Mouse (Mus musculus) embryonic facial prominence, embryonic 14.5 days (tissue): ENCODE results near the gene Flad1. TPM values are rescaled to one million over a fixed set of nuclear protein-coding genes. Genes with fewer than 3 reads are reported as not detected.

ENCODE experiments used
- ATAC-seq: fragments of 200-750 bp; cut with Nextera tagmentation; 2 replicates; pipeline ENCODE4 v1.8.0; 2017; ENCODE audit warnings: low read depth, moderate number of reproducible peaks, moderate TSS enrichment
- DNase-seq: peaks from one replicate; pipeline ENCODE4 v3.0.0-alpha.2; 2015; ENCODE audit warnings: low spot score
- H3K27ac ChIP-seq: fragments of 300-500 bp; sonication (generic); replicated peaks from 2 replicates; pipeline ENCODE4 v1.5.1; 2014; ENCODE audit warnings: low read depth, mild to moderate bottlenecking, low read length, moderate library complexity
- H3K27me3 ChIP-seq: fragments of 300-500 bp; sonication (generic); replicated peaks from 2 replicates; pipeline ENCODE4 v1.6.1; 2014; ENCODE audit warnings: low read length; ENCODE audit not compliant: control insufficient read depth, insufficient read depth
- H3K36me3 ChIP-seq: fragments of 300-500 bp; sonication (generic); 2 replicates; pipeline ENCODE4 v1.6.1; 2014; ENCODE audit warnings: low read length, mixed read lengths; ENCODE audit not compliant: control insufficient read depth, insufficient read depth
- H3K4me1 ChIP-seq: fragments of 300-500 bp; sonication (generic); 2 replicates; pipeline ENCODE4 v1.6.1; 2014; ENCODE audit warnings: antibody characterized with exemption, low read length; ENCODE audit not compliant: control insufficient read depth, insufficient read depth
- H3K4me2 ChIP-seq: fragments of 300-500 bp; sonication (generic); 2 replicates; pipeline ENCODE4 v1.6.1; 2014; ENCODE audit warnings: low read depth, mild to moderate bottlenecking, low read length, moderate library complexity, mixed read lengths
- H3K4me3 ChIP-seq: fragments of 300-500 bp; sonication (generic); 2 replicates; pipeline ENCODE4 v1.5.1; 2014; ENCODE audit warnings: low read depth, mild to moderate bottlenecking, low read length
- H3K9ac ChIP-seq: fragments of 300-500 bp; sonication (generic); 2 replicates; pipeline ENCODE4 v1.6.1; 2014; ENCODE audit warnings: low read depth, mild to moderate bottlenecking, low read length, moderate library complexity, mixed read lengths
- H3K9me3 ChIP-seq: fragments of 300-500 bp; sonication (generic); 2 replicates; pipeline ENCODE4 v1.6.1; 2016; ENCODE audit warnings: low read length; ENCODE audit not compliant: control insufficient read depth
- WGBS: fragments of 180-500 bp; shearing (Covaris S2); extraction: QIAGEN DNeasy Blood & Tissue Kit; methylation state at CpG from one replicate; pipeline ENCODE4 v1.1.7; 2014; 5-methylcytosine and 5-hydroxymethylcytosine counted together
- polyA plus RNA-seq: library from polyadenylated mRNA; unstranded; fragments of >200 nt; fragmentation: Nextera tagmentation; extraction: Ambion mirVana; gene quantifications from 2 replicates; pipeline ENCODE4 v1.2.1, GENCODE M21; 2014

Gene Flad1
- polyA plus RNA-seq, 1 experiment from 2014 or later = 24.8 TPM

DNA sequence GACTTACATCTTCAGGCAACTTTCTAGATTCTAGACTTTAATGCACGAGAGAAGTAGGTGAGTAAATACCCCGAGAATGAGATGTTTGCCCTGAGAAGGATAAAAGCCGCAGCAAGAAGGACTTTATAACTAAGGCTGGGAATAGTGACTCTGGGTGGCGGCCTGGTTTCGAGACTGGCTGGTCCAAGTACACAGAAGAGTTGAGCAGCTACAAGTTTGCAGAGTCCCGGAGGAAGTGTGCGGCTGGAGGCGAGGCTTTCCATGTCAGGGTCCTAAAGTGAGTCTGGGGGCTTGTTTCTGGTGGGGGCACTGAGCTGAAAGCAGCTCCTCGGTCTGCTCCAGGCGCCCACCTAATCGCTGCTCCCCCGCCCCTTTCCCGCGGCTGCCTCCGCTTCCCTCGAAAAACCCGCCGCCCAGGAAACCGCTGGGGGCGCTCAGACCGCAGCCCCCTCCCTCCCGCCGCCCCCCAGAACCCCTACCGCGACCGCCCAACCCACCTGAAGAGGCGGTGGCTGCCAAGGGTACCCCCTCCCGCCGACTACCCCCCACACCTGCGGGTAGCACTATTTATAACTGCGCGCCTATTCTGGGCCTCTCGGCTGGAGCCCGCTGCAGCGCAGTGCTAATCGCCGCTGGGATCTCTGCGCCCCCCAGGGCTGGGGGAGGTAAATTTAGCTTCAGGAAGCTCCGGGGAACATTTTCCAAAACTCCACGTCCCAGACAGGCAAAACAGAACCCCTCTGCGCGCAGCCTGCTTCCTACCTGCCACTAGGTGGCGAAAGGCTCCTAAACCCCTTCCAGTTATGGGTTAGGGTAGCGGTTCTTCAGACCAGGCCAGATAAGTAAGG, 15.6 kb downstream of the Flad1 start:
- under 1% methylated on average over 28 of the region's 44 CpGs for WGBS
- no peaks in the 10 kb centered on the region for H3K9me3 ChIP-seq
- H3K27ac ChIP-seq = peak overlapping the region; percentile 65
- peaks cover 33% of the 10 kb centered on the region for H3K4me1 ChIP-seq
- ATAC-seq (0 out of 2 replicates have a peak, but pooled peaks have one; percentile 14), DNase-seq (peak; percentile 92)
- peaks cover 14% of the 10 kb centered on the region for H3K27me3 ChIP-seq
- H3K36me3 ChIP-seq = 0 out of 2 replicates have a peak, but pooled peaks cover 2% of the 10 kb centered on the region
- H3K4me3 ChIP-seq = peak overlapping the region; percentile 49
- peak overlapping the region; percentile 91 for H3K4me2 ChIP-seq
- H3K9ac ChIP-seq = peak overlapping the region; percentile 67

DNA sequence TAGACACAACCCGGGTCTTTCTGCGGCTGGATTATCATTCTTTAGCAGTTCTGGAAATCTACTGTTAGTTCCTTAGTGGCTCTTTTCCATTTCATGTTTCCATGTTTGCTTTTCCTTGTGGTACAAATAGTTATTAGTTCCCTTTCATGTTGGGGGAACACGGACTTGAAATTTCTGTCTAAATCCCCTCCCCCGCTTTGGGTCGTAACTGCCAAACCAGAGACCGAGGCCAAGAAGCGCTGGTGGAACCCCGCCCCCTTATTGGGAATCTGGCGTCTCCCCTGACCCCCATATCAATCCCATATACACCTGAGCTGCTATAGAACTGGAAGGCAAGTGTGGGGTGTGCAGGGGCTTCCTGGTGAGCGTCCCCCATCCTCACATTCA, 16.3 kb downstream of the Flad1 start:
- peaks cover 14% of the 10 kb centered on the region for H3K27me3 ChIP-seq
- H3K9ac ChIP-seq = peak overlapping the region; percentile 67; the same call in 1 of the 2 replicates
- no peaks in the 10 kb centered on the region for H3K36me3 ChIP-seq
- DNase-seq (no peak), ATAC-seq (no peak)
- H3K27ac ChIP-seq = peak overlapping the region; percentile 78
- WGBS = 4% methylated on average over 10 of the region's 10 CpGs
- peak overlapping the region; percentile 49 for H3K4me3 ChIP-seq
- no peaks in the 10 kb centered on the region for H3K9me3 ChIP-seq
- H3K4me1 ChIP-seq = peaks cover 36% of the 10 kb centered on the region
- peak overlapping the region; percentile 91 for H3K4me2 ChIP-seq

DNA sequence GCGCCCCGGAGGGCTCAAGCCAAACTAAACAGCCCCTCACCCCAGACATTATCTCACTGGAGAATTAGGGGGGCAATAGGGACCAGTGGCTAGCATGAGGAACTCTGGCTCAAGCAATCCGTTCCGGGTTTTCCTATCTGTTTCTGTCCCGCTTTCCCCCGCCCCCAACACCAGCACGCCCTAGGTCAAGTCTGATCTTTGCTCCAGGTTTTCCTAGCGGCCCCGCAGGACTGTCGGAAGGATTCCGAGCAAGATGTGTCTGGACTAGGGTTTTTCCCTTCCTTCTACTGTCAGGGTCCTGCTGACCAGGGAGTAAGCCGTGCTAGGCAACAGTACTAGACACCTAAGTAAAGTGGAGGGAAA, 16.8 kb downstream of the Flad1 start:
- Histone ChIP-seq H3K27me3 (peaks cover 14% of the 10 kb centered on the region), H3K9ac (peak overlapping the region; percentile 64), H3K9me3 (no peaks in the 10 kb centered on the region), H3K4me3 (peak overlapping the region; percentile 49), H3K36me3 (no peaks in the 10 kb centered on the region), H3K4me2 (peak overlapping the region; percentile 91), H3K4me1 (peaks cover 36% of the 10 kb centered on the region), H3K27ac (peak overlapping the region; percentile 78)
- WGBS = 0% methylated on average over 10 of the region's 12 CpGs
- ATAC-seq = peak; percentile 13; the same call in 1 of the 2 replicates
- peak; percentile 92 for DNase-seq

GRCm38 (mm10) chr3:89394006-89394893, 17.4 kb downstream of the Flad1 start, which contains the start of gene Zbtb7b:
Zbtb7b (minus strand) TSS chr3:89394776.
- Histone ChIP-seq H3K4me1 (peaks cover 36% of the 10 kb centered on the region), H3K4me3 (peak within 1 kb of the TSS; percentile 49), H3K9ac (peak within 1 kb of the TSS; percentile 67), H3K4me2 (peak within 1 kb of the TSS; percentile 91), H3K9me3 (no peaks in the 10 kb centered on the region), H3K27ac (peak within 1 kb of the TSS; percentile 78), H3K27me3 (peaks cover 14% of the 10 kb centered on the region), H3K36me3 (no peaks in the 10 kb centered on the region)
- under 1% methylated on average over 32 of the region's 42 CpGs for WGBS
- ATAC-seq (peak; percentile 37), DNase-seq (peak; percentile 81)

DNA sequence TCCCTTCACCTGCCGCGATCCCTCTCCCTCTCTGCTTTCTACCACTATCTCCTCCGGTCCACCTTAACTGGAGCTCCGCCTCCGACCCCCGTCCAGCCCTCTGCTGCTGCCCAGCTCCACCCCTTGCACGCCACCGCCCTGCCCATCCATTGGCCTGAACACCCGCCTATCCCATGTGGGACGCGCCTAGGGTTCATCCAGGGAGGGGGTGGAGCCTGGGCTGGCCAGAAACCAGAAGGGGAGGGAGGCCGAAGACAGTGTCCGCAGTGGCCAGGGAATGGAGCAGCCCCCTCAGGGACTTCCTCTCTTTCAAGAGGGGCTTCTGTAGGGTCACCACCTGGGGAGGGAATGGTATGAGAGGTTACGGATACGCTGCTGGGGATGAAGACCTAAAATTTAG, 18.1 kb downstream of the Flad1 start:
- peaks cover 14% of the 10 kb centered on the region for H3K27me3 ChIP-seq
- H3K9me3 ChIP-seq = no peaks in the 10 kb centered on the region
- peak overlapping the region; percentile 49 for H3K4me3 ChIP-seq
- DNase-seq (peak; percentile 98), ATAC-seq (peak; percentile 94)
- peak overlapping the region; percentile 78 for H3K27ac ChIP-seq
- peaks cover 36% of the 10 kb centered on the region for H3K4me1 ChIP-seq
- peak overlapping the region; percentile 64 for H3K9ac ChIP-seq
- peak overlapping the region; percentile 91 for H3K4me2 ChIP-seq
- WGBS = under 1% methylated on average over 15 of the region's 15 CpGs
- no peaks in the 10 kb centered on the region for H3K36me3 ChIP-seq

GRCm38 (mm10) chr3:89392871-89393311, 18.8 kb downstream of the Flad1 start:
- DNase-seq (no peak), ATAC-seq (no peak)
- under 1% methylated on average over 13 of the region's 24 CpGs for WGBS
- peak overlapping the region; percentile 91 for H3K4me2 ChIP-seq
- peaks cover 14% of the 10 kb centered on the region for H3K27me3 ChIP-seq
- peak overlapping the region; percentile 66 for H3K27ac ChIP-seq
- no peaks in the 10 kb centered on the region for H3K9me3 ChIP-seq
- peaks cover 36% of the 10 kb centered on the region for H3K4me1 ChIP-seq
- no peaks in the 10 kb centered on the region for H3K36me3 ChIP-seq
- peak overlapping the region; percentile 66 for H3K9ac ChIP-seq
- H3K4me3 ChIP-seq = peak overlapping the region; percentile 49

GRCm38 (mm10) chr3:89391663-89392511, 19.8 kb downstream of the Flad1 start:
- 0% methylated on average over 37 of the region's 56 CpGs for WGBS
- H3K4me3 ChIP-seq = peak overlapping the region; percentile 49
- ATAC-seq (no peak), DNase-seq (peak; percentile 57)
- H3K4me1 ChIP-seq = peaks cover 40% of the 10 kb centered on the region
- H3K9me3 ChIP-seq = no peaks in the 10 kb centered on the region
- H3K9ac ChIP-seq = peak overlapping the region; percentile 66
- H3K36me3 ChIP-seq = no peaks in the 10 kb centered on the region
- peaks cover 14% of the 10 kb centered on the region for H3K27me3 ChIP-seq
- H3K4me2 ChIP-seq = peak overlapping the region; percentile 91
- peak overlapping the region; percentile 66 for H3K27ac ChIP-seq
